Mouse (Mus musculus): ENCODE measurements at regions not wholly inside any gene's neighbourhood (a gene's known extent, or its start where the extent isn't known, plus 50 kb on each side); places are given as distances from the start of the nearest gene placed in this dataset.

DNA sequence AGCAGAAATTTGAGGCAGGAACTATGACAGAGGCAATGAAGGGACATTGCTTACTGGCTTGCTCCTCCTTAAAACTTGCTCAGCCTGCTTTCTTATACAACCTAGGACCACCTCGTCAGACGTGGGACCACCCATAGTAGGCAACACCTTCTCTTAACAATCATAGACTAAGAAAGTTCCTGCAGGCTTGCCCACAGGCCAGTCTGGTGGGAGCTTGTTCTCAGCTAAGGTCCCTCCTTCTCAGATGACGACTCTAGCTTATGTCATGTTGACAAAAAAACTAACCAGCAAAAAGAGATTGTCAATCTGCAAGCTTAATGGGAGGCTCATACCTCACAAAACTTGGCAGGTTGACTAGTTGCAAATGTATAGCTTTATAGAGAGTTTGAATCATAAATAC is 56.5 kb upstream of the Lsm6 start:
- in situ Hi-C loops (cut with MboI, MseI): no loop called here

DNA sequence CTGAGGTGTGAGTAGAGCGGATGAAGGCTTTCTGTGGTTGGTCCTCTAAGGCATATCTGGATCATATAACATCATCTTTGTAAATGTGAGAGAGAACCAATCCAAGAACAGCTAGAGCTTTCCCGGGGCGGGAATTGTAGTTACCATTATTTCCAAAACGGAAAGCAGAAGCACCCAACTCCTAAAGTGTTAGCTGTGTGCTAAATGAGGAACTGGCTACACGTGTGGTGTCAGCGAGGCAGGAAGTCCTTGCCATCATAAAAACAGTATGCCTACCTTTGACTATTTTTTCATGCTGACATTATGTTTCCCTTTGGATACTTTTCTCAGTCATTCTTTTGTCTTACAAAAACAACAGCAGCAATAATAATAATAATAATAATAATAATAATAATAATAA is 68.8 kb upstream of the Lsm6 start:
- in situ Hi-C loops (cut with MboI, MseI): no loop called here

DNA sequence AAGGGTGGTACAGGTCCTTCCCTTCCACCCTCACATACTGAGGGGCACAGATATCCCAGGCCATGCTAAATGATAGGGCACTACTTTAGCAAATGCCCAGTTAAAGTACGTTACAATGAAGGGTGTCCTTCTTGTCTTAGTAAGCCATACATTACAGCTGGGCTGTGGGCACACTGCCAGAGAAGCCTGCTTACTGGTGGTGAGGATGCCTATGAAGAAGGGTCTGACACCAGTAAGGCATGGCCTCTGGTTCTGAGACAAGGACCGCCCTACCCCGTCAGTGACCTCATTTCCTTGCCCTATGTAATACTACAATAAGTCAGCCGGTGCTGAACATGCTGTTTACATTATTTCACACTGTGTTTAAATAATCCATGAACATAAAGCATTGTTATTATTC is 69.6 kb upstream of the Lsm6 start:
- in situ Hi-C loops (cut with MboI, MseI): no loop called here

DNA sequence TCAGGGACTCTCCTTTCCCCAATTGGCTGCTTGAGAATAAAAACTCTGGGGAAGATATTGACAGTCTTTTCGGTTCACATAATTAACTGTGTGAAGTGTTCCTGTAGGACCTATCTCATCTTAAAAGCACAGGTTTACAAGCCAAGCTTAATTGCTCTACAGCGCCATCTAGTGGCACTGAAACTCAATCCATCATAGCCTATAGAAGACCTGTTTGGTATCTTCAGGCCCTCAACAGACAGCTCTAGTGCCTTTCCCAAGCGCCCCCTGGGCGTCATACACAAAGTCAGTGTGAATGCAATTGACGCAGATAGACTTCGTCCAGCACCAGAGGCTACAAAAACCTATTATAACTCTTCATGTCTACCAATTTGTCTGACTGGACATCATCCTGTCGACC is 78.9 kb upstream of the Lsm6 start:
- in situ Hi-C loops (cut with MboI, MseI): loop anchor here (5.0 kb wide), 1 partner anchor 658 kb away; no protein-coding TSS in a partner anchor

DNA sequence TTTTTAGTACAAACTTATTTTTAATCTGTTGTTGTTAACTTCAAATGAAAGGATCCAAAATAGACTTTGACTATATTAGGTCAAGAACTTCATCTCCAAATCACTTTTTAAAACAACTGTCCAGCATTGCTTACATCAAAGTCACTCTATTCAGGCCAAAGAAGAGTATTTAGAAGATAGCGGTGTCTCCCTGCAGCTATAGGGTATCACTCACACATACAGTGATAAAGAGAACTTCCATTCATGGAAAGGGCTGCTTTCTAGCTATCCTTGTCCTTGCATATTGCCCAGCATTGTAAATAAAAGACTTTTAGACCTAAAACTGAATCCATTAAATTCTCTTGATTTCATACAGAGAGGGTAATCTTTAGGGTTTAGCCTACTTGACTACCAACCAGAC is 82.1 kb upstream of the Lsm6 start:
- in situ Hi-C loops (cut with MboI, MseI): loop anchor here (5.0 kb wide), 1 partner anchor 661 kb away; no protein-coding TSS in a partner anchor

DNA sequence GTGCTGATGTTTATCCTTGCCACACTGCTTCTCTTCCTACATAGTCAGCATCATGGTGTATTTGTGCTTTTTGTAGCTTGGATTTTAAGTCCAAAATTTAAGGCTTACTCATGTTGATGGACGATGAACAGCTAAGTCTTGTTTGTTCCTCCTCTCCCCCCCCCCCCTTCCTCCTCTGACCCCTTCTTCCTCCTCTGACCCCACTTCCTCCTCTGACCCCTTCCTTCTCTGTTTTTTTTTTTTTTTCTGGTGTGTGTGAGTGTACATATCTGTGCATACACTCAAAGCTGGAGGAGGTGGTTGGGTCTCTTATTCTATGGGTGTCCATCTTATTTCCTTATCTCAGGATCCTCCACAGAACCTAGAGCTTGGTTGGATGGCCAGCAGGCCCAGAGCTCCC is 87.0 kb upstream of the Lsm6 start:
- in situ Hi-C loops (cut with MboI, MseI): no loop called here

DNA sequence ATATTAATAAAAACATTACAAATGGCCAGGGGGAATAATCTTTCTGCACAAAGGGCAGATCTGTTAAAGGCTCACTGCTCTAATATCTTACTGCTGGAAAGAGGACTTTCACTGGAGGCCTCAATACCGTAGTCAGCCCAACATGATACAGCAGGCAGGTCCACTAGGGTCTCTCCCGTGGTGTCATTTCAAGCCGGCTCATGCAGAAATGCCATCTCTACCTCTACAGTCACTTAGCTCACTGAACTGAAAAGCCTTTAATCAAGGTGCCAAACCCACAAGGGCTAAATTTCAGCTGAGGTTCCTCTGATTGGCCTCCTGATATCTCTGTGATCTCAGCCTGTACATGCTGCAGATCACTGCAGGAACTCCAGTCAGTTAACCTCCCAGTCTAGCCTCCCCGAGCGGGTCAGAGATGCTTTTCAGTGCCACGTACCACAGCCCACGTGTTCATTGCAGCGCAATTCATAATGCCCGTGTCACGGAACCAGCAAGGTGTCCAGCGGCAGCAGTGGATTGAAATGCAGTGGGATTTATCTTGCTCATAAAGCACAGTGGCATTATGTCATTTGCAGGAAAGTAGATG is 90.4 kb upstream of the Lsm6 start:
- in situ Hi-C loops (cut with MboI, MseI): no loop called here

DNA sequence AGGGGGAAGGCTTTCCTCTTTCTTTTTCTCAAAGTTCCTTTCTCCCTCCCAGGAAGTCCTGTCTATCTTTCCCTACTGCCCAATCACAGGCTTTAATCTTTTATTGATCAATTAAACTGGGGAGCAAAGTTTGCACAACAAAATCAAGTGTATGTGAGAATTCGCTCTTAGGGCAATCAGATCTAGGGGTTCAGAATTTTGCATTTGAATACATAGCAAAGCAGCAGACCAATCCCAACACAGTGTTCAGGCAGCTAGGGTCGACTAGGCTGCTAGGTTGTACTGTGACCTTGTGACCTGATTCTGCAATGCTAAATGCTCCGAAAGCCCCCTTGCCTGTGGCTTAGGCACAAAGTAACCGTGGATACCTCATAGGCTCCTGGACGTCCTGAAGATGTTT is 91.5 kb upstream of the Lsm6 start:
- in situ Hi-C loops (cut with MboI, MseI): no loop called here

DNA sequence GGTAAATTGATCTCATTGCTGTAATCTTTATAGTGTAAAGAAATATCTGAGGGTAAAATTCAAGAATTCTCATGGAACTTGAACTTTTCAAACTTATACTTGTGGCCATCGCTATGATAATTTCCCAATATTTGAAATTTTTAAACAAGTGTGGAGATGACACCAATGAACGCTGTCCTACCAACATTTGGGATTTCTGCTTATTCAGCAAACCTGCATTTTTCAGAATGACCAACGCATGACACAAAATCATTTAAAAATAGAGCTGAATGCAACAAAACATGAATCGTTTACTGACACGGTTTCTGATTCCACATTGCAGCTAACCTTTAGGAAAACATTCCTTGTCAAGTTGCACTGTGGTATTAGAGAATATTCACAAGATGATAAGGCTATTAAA is 92.9 kb upstream of the Lsm6 start:
- in situ Hi-C loops (cut with MboI, MseI): no loop called here

DNA sequence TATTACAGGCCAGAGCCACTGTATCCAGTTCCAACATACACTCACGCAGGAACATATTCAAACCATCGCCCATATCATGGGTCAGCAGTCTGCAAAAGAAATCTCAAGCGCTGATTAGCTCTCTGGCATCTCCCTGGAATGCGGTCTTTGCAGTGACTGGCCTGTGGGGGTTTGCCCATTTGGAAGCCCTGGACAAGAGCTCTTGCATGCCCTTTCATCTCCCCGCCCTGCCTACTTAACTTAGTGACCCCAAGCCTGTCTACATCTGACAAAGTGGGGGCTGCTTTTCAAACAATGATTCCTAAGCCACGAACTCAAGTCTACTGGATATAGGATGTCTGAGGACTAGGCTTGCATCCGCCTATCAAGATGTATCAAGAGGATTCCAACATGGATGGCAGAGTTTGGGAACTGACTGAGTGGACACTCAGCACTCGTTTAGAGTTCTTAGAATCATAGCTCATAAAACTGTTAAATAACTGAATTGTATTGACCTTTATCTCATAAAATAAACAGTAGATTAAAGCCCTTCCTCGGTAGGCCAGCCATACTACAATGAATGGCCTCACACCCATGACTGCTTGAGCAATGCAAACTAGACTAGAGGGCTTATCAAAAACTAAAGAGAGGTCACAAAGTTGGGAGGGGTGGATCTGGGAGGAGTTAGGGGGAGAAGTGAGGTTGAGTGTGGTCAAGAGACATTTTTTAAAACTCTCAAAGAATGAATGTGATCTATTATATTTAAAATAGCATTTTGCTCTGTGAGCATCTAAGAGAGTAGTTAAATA is 97.4 kb upstream of the Zfp827 start:
- in situ Hi-C loops (cut with MboI, MseI): no loop called here

DNA sequence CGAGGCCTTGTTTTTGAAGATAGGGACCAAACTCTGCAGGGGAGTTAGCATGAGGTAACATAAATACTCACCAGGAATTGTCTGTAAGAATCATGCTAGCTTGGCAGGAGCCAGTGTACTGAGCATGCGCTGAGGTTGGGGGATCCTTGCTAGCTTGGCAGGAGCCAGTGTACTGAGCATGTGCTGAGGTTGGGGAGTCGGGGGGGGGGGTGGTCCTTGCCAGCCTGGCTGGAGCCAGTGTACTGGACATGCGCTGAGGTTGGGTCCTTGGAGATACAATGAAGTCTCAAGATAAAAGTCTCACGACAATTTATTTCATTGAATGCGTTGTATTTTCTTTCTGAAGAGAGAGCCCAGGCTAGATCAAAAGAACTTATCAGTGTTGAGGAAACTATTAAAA is 96.2 kb upstream of the Zfp827 start:
- in situ Hi-C loops (cut with MboI, MseI): no loop called here

DNA sequence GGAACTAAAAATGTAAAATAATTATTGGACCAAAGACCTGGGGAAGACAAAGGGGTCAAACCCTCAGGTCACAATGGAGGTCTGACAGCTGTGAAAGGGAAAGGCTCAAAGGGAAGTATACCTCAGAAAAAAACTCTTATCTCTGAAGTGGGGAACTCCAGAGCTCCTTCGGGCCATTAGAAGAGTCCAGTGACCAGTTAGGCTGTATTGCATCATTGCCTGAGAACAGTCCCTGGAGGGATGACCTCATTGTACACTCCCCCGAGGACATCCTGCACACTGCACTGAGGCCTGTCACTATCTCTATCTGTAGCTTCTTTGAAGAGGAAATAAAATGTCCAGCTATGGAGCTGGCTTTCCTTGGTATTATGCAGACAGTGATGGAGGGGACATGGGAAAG is 88.2 kb upstream of the Zfp827 start:
- in situ Hi-C loops (cut with MboI, MseI): no loop called here

DNA sequence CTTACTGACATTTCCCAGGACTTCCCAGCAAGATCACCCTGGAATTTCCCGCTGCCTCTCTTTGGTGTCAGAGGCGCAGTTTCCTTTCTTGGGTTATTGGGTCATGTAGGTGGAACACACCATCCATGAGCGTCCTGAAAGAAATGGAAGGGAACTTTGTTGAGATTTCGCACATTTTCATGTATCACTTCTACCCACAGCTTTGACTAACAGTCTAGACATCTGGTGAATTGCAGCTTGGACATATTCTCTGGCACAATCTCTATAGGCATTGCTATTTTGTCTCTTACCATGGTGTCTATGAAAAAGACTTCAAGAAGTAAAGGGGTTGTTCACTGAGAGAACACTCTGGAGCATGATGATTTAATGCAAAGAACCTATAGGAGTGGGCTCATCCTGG is 86.7 kb upstream of the Zfp827 start:
- in situ Hi-C loops (cut with MboI, MseI): no loop called here

DNA sequence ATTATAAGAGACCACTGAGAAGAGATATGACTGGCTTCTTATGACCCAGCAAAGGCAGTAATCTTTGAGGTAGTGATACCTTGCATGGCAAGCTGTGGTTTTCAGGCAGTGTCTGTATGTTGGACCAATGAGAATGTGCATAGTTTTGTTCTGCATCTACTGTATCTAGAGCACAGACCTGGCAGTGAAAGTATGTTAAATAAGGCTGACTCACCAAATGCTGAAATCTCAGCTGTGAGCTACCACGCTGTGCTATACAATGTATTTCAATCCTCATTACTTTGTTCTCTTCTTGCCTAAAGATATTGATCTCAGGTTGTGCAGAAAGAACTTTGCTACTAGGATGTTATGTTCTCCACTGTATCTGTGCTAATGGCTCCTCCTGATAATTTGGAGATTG is 83.9 kb upstream of the Zfp827 start:
- in situ Hi-C loops (cut with MboI, MseI): no loop called here

DNA sequence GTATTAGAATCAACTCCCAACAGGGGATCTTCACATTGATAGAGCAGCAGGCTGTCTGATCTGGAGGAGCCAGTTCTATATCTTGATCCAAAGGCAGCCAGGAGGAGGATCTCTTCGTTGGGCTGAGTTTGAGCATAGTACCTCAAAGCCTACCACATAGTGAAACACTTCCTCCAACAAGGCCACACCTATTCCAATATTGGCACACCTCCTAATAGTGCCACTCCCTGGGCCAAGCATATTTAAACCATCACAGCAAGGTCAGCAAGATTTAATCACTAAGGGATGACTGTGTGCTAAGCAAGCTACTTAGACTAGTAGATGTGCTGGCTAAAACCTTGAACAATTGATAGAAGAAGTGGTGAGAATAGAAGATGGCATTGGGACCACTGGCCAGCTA is 82.6 kb upstream of the Zfp827 start:
- in situ Hi-C loops (cut with MboI, MseI): no loop called here

DNA sequence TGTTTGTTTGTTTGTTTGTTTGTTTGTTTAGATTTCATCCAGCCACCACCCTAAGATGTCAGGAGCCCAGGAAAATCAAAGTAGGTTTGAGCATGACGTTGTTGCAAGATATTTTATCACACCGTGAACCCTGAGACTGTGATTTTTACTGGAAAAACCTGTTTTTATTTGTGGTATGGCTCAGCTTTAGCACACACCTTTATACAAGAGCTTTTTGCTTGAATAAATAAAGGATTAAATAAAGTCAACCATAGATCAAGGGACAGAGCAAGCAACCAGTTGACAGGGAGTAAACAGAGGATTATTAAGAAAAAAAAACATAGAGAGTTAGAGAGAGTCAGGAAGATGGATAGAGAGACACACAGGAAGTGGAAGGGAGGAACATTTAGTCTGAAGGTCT is 82.2 kb upstream of the Zfp827 start:
- in situ Hi-C loops (cut with MboI, MseI): no loop called here

DNA sequence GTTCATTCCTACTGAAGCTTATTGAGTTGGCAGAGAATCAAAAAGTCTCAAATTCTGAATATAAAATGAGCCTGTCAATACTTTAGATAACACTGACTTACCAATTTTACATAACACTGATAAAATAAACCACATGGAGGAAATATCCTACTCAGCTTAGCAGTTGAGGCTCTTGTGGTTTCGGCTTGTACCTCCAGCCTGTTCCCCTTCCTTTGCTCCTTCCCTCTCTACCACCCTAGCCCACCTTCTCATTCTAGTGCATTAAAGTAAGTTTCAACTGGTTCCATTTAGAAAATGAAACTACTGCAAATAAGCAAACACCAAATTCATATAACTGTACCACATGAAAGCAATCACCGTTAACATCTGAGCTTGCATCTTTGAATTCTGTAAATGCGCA is 53.2 kb upstream of the Zfp827 start:
- in situ Hi-C loops (cut with MboI, MseI): no loop called here
